In genomic region chr3:137957864-137958263, GRCm38 (mm10) we compare ENCODE assay signal across 17 mouse cellular contexts. TPM values are rescaled to one million over a fixed set of nuclear protein-coding genes. Genes with fewer than 3 reads are reported as not detected.
DNase-seq lines count a peak whose midpoint lies in the region; ATAC-seq and TF ChIP-seq lines count a peak whose summit lies in the region.
"Had no signal": no experiment of that assay in that cellular context is flagged by ENCODE, and none has a peak within 500 bp of the region (broad histone marks: within the 10 kb centered on the region; RNA-seq: fewer than 3 reads in every experiment).

No protein-coding gene starts in this region.

- no peak overlapping the region for H3K4me3 ChIP-seq in heart, embryonic 16.5 days (ENCODE audit: low read length)
- H3K4me3 ChIP-seq in heart, embryonic 10.5 days: no peak overlapping the region
- H3K4me3 ChIP-seq in MEL (ENCODE audit: control insufficient read depth in 1 of 2, insufficient read depth in 1 of 2, low read depth in 2 of 2, low read length in 2 of 2): no peak overlapping the region
- no peak overlapping the region for H3K4me3 ChIP-seq in liver, postnatal 0 days (ENCODE audit: low read depth, low read length)
- H3K4me3 ChIP-seq: midbrain, embryonic 13.5 days; myocyte had no signal

- no peak for TF ChIP-seq CTCF in MEL (IDR thresholded peaks at IDR 0.05 in 2 of 3, conservative IDR thresholded peaks at IDR 0.05 in 1 of 3; ENCODE audit: control insufficient read depth in 1 of 3, insufficient read depth in 1 of 3, low read depth in 2 of 3, low read length in 3 of 3, poor library complexity in 1 of 3, severe bottlenecking in 1 of 3)
- no peak for TF ChIP-seq CTCF in liver, postnatal 0 days (IDR thresholded peaks at IDR 0.05; ENCODE audit: low read depth)

- peak overlapping the region; percentile 5 for H3K27ac ChIP-seq in heart, embryonic 16.5 days (ENCODE audit: low read length)
- H3K27ac ChIP-seq in heart, embryonic 10.5 days: no peak overlapping the region
- H3K27ac ChIP-seq in MEL (ENCODE audit: control insufficient read depth, low read depth, low read length): peak overlapping the region; percentile 95
- peak overlapping the region; percentile 71 for H3K27ac ChIP-seq in liver, postnatal 0 days (ENCODE audit: low read depth)
- H3K27ac ChIP-seq: kidney, postnatal 0 days; midbrain, embryonic 13.5 days had no signal

- H3K9me3 ChIP-seq in heart, embryonic 16.5 days (replicated peaks; ENCODE audit: control insufficient read depth, low read length): no peaks in the 10 kb centered on the region
- H3K9me3 ChIP-seq in heart, embryonic 10.5 days: no peaks in the 10 kb centered on the region
- no peaks in the 10 kb centered on the region for H3K9me3 ChIP-seq in MEL (replicated peaks; ENCODE audit: insufficient read depth, low read length)
- no peaks in the 10 kb centered on the region for H3K9me3 ChIP-seq in liver, postnatal 0 days (ENCODE audit: low read length)
- H3K9me3 ChIP-seq: midbrain, embryonic 13.5 days had no signal

- WGBS in heart, embryonic 16.5 days: 49% methylated on average over 9 of the region's 9 CpGs
- WGBS in heart, embryonic 10.5 days: 52% methylated on average over 9 of the region's 9 CpGs
- WGBS in liver, postnatal 0 days (ENCODE audit: insufficient replicate concordance): 48% methylated on average over 9 of the region's 9 CpGs

- peak; percentile 100 for TF ChIP-seq EP300 in MEL (IDR thresholded peaks at IDR 0.05; ENCODE audit: low read depth in 1 of 2, low read length in 2 of 2)
- peak; percentile 99 for TF ChIP-seq EP300 in liver, postnatal 0 days (IDR thresholded peaks at IDR 0.05; ENCODE audit: low read depth)

- no peaks in the 10 kb centered on the region for H3K27me3 ChIP-seq in heart, embryonic 16.5 days (ENCODE audit: control insufficient read depth, insufficient read depth, low read length)
- no peaks in the 10 kb centered on the region for H3K27me3 ChIP-seq in heart, embryonic 10.5 days (ENCODE audit: insufficient read depth, poor library complexity, severe bottlenecking)
- H3K27me3 ChIP-seq in MEL (ENCODE audit: control insufficient read depth in 1 of 2, insufficient read depth in 2 of 2, low read length in 2 of 2): no peaks in the 10 kb centered on the region
- H3K27me3 ChIP-seq in liver, postnatal 0 days (ENCODE audit: insufficient read depth, low read length): no peaks in the 10 kb centered on the region
- H3K27me3 ChIP-seq: midbrain, embryonic 13.5 days had no signal

- DNase-seq in heart, embryonic 10.5 days (ENCODE audit: low spot score): no peak
- DNase-seq in MEL (ENCODE audit: low read depth, low spot score): peak; percentile 98
- DNase-seq in liver, postnatal 0 days: peak; percentile 30
- no peak for DNase-seq in spleen, adult 18-20 months
- DNase-seq in adrenal gland, postnatal 14 days: no peak
- DNase-seq in urinary bladder, adult 2 months (ENCODE audit: low spot score): no peak
- DNase-seq: adrenal gland, adult 8-10 months; cerebellum, adult 9-10 months; gastrocnemius, postnatal 25 days; heart, postnatal 14 days; lung, postnatal 10 days; thymus, adult 18-20 months had no signal

- no peak for TF ChIP-seq RAD21 in MEL (IDR thresholded peaks at IDR 0.05; ENCODE audit: low read depth, low read length)

- no peak overlapping the region for H3K9ac ChIP-seq in heart, embryonic 16.5 days (ENCODE audit: low read length)
- H3K9ac ChIP-seq in MEL (ENCODE audit: control insufficient read depth, low read depth, low read length, poor library complexity, severe bottlenecking): peak overlapping the region; percentile 33
- no peak overlapping the region; the same call in 1 of the 2 replicates for H3K9ac ChIP-seq in liver, postnatal 0 days (replicated peaks)
- H3K9ac ChIP-seq: midbrain, embryonic 13.5 days had no signal

- TF ChIP-seq POLR2A in MEL (IDR thresholded peaks at IDR 0.05; ENCODE audit: control insufficient read depth in 1 of 2, insufficient read depth in 1 of 2, low read depth in 1 of 2, low read length in 2 of 2, poor library complexity in 1 of 2): no peak; a peak in 1 of 4 replicates

- H3K4me2 ChIP-seq in heart, embryonic 16.5 days (ENCODE audit: low read depth, low read length): no peak overlapping the region
- H3K4me2 ChIP-seq in liver, postnatal 0 days (ENCODE audit: low read depth, low read length): peak overlapping the region; percentile 39
- H3K4me2 ChIP-seq: midbrain, embryonic 13.5 days had no signal

- no peaks in the 10 kb centered on the region for H3K36me3 ChIP-seq in heart, embryonic 16.5 days (ENCODE audit: control insufficient read depth, insufficient read depth)
- H3K36me3 ChIP-seq in heart, embryonic 10.5 days: no peaks in the 10 kb centered on the region
- H3K36me3 ChIP-seq in MEL (ENCODE audit: control insufficient read depth in 1 of 2, insufficient read depth in 2 of 2, low read length in 2 of 2): peaks cover 15 to 76% of the 10 kb centered on the region in 2 experiments
- peaks cover 30% of the 10 kb centered on the region for H3K36me3 ChIP-seq in liver, postnatal 0 days (replicated peaks; ENCODE audit: insufficient read depth, low read length)
- H3K36me3 ChIP-seq: midbrain, embryonic 13.5 days had no signal

- ATAC-seq in heart, embryonic 16.5 days (replicated peaks; ENCODE audit: extremely low read depth, insufficient read depth, low FRiP score): no peak; the same call in 1 of the 2 replicates
- ATAC-seq in granulocyte monocyte progenitor cell, adult 5-6 weeks (replicated peaks; ENCODE audit: poor library complexity, severe bottlenecking): peak; percentile 24
- ATAC-seq in liver, postnatal 0 days: peak; percentile 88
- ATAC-seq: midbrain, embryonic 13.5 days had no signal

- H3K4me1 ChIP-seq in heart, embryonic 16.5 days (ENCODE audit: control insufficient read depth, insufficient read depth, low read length): peaks cover 35% of the 10 kb centered on the region
- peaks cover 20% of the 10 kb centered on the region for H3K4me1 ChIP-seq in heart, embryonic 10.5 days
- H3K4me1 ChIP-seq in MEL (ENCODE audit: control insufficient read depth in 1 of 2, insufficient read depth in 2 of 2, low read length in 2 of 2): peaks cover 42 to 62% of the 10 kb centered on the region in 2 experiments
- peaks cover 53% of the 10 kb centered on the region for H3K4me1 ChIP-seq in liver, postnatal 0 days (ENCODE audit: insufficient read depth)

- peaks cover 6% of the 10 kb centered on the region; the same call in 1 of the 2 replicates for H3K79me2 ChIP-seq in MEL (ENCODE audit: control insufficient read depth, insufficient read depth, low read length, poor library complexity)

TF ChIP-seq in MEL, 35 proteins besides CTCF, POLR2A, EP300 and RAD21 (continues in another document):
- TF ChIP-seq NELFE (IDR thresholded peaks at IDR 0.05; ENCODE audit: low read depth, low read length) (peak; percentile 50; the same call in 1 of the 2 replicates), USF1 (IDR thresholded peaks at IDR 0.05; ENCODE audit: low read depth, low read length) (peak; percentile 73), ZMIZ1 (IDR thresholded peaks at IDR 0.05; ENCODE audit: low read depth, low read length) (no peak; the same call in 1 of the 2 replicates), ELF1 (IDR thresholded peaks at IDR 0.05; ENCODE audit: low read depth, low read length) (peak; percentile 76; the same call in 1 of the 2 replicates), NRF1 (IDR thresholded peaks at IDR 0.05; ENCODE audit: insufficient read depth, low read depth, low read length, poor library complexity, severe bottlenecking) (no peak), MYB (IDR thresholded peaks at IDR 0.05; ENCODE audit: low read depth, low read length) (peak; percentile 97), POLR2AphosphoS5 (IDR thresholded peaks at IDR 0.05; ENCODE audit: borderline replicate concordance, low read depth, low read length) (no peak), BHLHE40 (IDR thresholded peaks at IDR 0.05; ENCODE audit: borderline replicate concordance, low read depth, low read length) (peak; percentile 98), ZKSCAN1 (IDR thresholded peaks at IDR 0.05; ENCODE audit: low read depth, low read length) (no peak), RCOR1 (IDR thresholded peaks at IDR 0.05; ENCODE audit: low read depth, low read length) (peak; percentile 99), SMC3 (IDR thresholded peaks at IDR 0.05; ENCODE audit: low read depth, low read length) (peak; percentile 7; the same call in 1 of the 2 replicates), KAT2A (conservative IDR thresholded peaks at IDR 0.05; ENCODE audit: low read depth, low read length) (peak; percentile 73), CHD2 (IDR thresholded peaks at IDR 0.05; ENCODE audit: low read length) (peak; percentile 74), UBTF (IDR thresholded peaks at IDR 0.05; ENCODE audit: borderline replicate concordance, insufficient read depth, low read depth, low read length) (no peak), MAFK (IDR thresholded peaks at IDR 0.05; ENCODE audit: borderline replicate concordance, low read depth, low read length) (peak; percentile 95)

RNA-seq across cellular contexts. Expression of gene Dapp1, which starts 23.5 kb away (rescaled TPM):
- polyA plus RNA-seq in heart, embryonic 16.5 days (2015; fragmentation: Nextera tagmentation; extraction: Ambion mirVana): 17.3 and 22.8 TPM in 2 replicates
- 8.7 and 9.3 TPM in 2 replicates for polyA plus RNA-seq in heart, embryonic 10.5 days (2016; fragmentation: Nextera tagmentation; extraction: Ambion mirVana)
- total RNA-seq in MEL (2012; rRNA removed): 45.7 and 59.0 TPM in 2 replicates
- polyA plus RNA-seq in MEL (2012; ENCODE audit: insufficient read depth in 1 of 2, insufficient read length in 2 of 2, low read depth in 1 of 2, low replicate concordance in 2 of 2, missing spikeins in 1 of 2): 10 to 100 TPM; 67.3 to 91.5 TPM
- 116 and 120 TPM in 2 replicates for total RNA-seq in granulocyte monocyte progenitor cell, adult 5-6 weeks (2014; fragmentation: Nextera tagmentation)
- 125 and 126 TPM in 2 replicates for total RNA-seq in granulocyte monocyte progenitor cell, adult 5-6 weeks (2017)
- 9.6 and 10.3 TPM in 2 replicates for polyA plus RNA-seq in liver, postnatal 0 days (2015; fragmentation: Nextera tagmentation; extraction: Ambion mirVana)
- 4.9 and 10.1 TPM in 2 replicates for total RNA-seq in adrenal gland, postnatal 14 days (2021)
- 16.0 and 16.5 TPM in 2 replicates for polyA plus RNA-seq in urinary bladder, adult 2 months (2012; rRNA removed)

RNA-seq across cellular contexts. Expression of gene Lamtor3, which starts 39.6 kb away (rescaled TPM):
- 115 and 120 TPM in 2 replicates for polyA plus RNA-seq in heart, embryonic 16.5 days (2015; fragmentation: Nextera tagmentation; extraction: Ambion mirVana)
- polyA plus RNA-seq in heart, embryonic 10.5 days (2016; fragmentation: Nextera tagmentation; extraction: Ambion mirVana): 99.2 and 100 TPM in 2 replicates
- 73.3 and 77.5 TPM in 2 replicates for total RNA-seq in MEL (2012; rRNA removed)
- polyA plus RNA-seq in MEL (2012; ENCODE audit: insufficient read depth in 1 of 2, insufficient read length in 2 of 2, low read depth in 1 of 2, low replicate concordance in 2 of 2, missing spikeins in 1 of 2): 10 to 100 TPM in 1 of 2 experiments, not detected in 1; 88.3 TPM
- total RNA-seq in granulocyte monocyte progenitor cell, adult 5-6 weeks (2014; fragmentation: Nextera tagmentation): 62.4 and 76.7 TPM in 2 replicates
- 69.4 and 87.9 TPM in 2 replicates for total RNA-seq in granulocyte monocyte progenitor cell, adult 5-6 weeks (2017)
- polyA plus RNA-seq in liver, postnatal 0 days (2015; fragmentation: Nextera tagmentation; extraction: Ambion mirVana): 44.3 and 46.5 TPM in 2 replicates
- total RNA-seq in adrenal gland, postnatal 14 days (2021): 64.2 and 75.9 TPM in 2 replicates
- polyA plus RNA-seq in urinary bladder, adult 2 months (2012; rRNA removed): 81.4 and 102 TPM in 2 replicates

Comparison
In these comparisons a context has a peak if more than half of its experiments do, and no peak if none do; other contexts are left out.
1. DNase-seq: peak in MEL (single experiment) and liver, postnatal 0 days (single experiment); none in heart, embryonic 10.5 days (single experiment), spleen, adult 18-20 months (0 of 2), adrenal gland, postnatal 14 days (single experiment) and urinary bladder, adult 2 months (single experiment).